Mouse (Mus musculus): ENCODE results near the gene 9130230L23Rik. TPM values are rescaled to one million over a fixed set of nuclear protein-coding genes. Genes with fewer than 3 reads are reported as not detected.

9130230L23Rik gene
- total and polyA plus RNA-seq, 3 experiments, result 0.20 to 0.30 TPM; not detected in 1

- in situ Hi-C loops (cut with MboI; ENCODE audit: low pct_ligation_motif_present, low pct_unique_long_range_greater_than_20kb, low sequenced_read_pairs) (loop anchor here (25.0 kb wide), 1 partner anchor 283 kb away; no protein-coding TSS in a partner anchor), dilution Hi-C loops (cut with MboI; ENCODE audit: extremely low pct_ligation_motif_present, extremely low pct_unique_long_range_greater_than_20kb, low sequenced_read_pairs) (no loop called here)
- no peak overlapping the region for H3K27ac ChIP-seq (ENCODE audit: insufficient read depth, low read depth)
- H3K79me2 ChIP-seq (replicated peaks; ENCODE audit: control insufficient read depth, extremely low read depth, insufficient read depth, poor library complexity, severe bottlenecking), result no peaks in the 10 kb centered on the region
- H3K4me3 ChIP-seq (replicated peaks in 1 of 3; ENCODE audit: low read depth in 2 of 3, low read length in 2 of 3, poor library complexity in 1 of 3), result no peak overlapping the region
- H3K9me3 ChIP-seq (replicated peaks; ENCODE audit: low read length), result no peaks in the 10 kb centered on the region
- no peak for DNase-seq (ENCODE audit: extremely low read depth)
- no peak overlapping the region for H3K9ac ChIP-seq (ENCODE audit: insufficient read depth, low read depth)
- H3K27me3 ChIP-seq (replicated peaks), result no peaks in the 10 kb centered on the region
- no peak for TF ChIP-seq RCOR1 (conservative IDR thresholded peaks at IDR 0.05; ENCODE audit: low read depth, low read length)
- TF ChIP-seq BHLHE40 (IDR thresholded peaks at IDR 0.05; ENCODE audit: low read depth, low read length), result no peak
- TF ChIP-seq ZNF384 (IDR thresholded peaks at IDR 0.05; ENCODE audit: low read depth, low read length), result peak; percentile 74
- peaks cover 0 to 30% of the 10 kb centered on the region in 2 experiments; a peak in 2 of 4 replicates for H3K4me1 ChIP-seq (ENCODE audit: control insufficient read depth in 1 of 2, insufficient read depth in 2 of 2)
- H3K4me2 ChIP-seq (ENCODE audit: insufficient read depth, low read depth, poor library complexity, severe bottlenecking), result no peak overlapping the region
- H3K36me3 ChIP-seq (replicated peaks in 1 of 2; ENCODE audit: control insufficient read depth in 1 of 2, insufficient read depth in 1 of 2, low read length in 1 of 2), result no peaks in the 10 kb centered on the region
Observed at GRCm38 (mm10) chr5:65954130-65955080, 49.7 kb downstream of the 9130230L23Rik start.

- dilution Hi-C loops (cut with MboI; ENCODE audit: extremely low pct_ligation_motif_present, extremely low pct_unique_long_range_greater_than_20kb, low sequenced_read_pairs) (no loop called here), in situ Hi-C loops (cut with MboI; ENCODE audit: low pct_ligation_motif_present, low pct_unique_long_range_greater_than_20kb, low sequenced_read_pairs) (loop anchor here (25.0 kb wide), 1 partner anchor 286 kb away; no protein-coding TSS in a partner anchor)
- TF ChIP-seq CTCF (conservative IDR thresholded peaks at IDR 0.05 in 1 of 2, IDR thresholded peaks at IDR 0.05 in 1 of 2; ENCODE audit: low read depth in 2 of 2, low read length in 2 of 2), result peak; percentile 58 to 64; a peak in 3 of 4 replicates
- peak; percentile 34 for TF ChIP-seq RAD21 (IDR thresholded peaks at IDR 0.05; ENCODE audit: low read depth, low read length)
- no peak for TF ChIP-seq E2F4 (IDR thresholded peaks at IDR 0.05; ENCODE audit: insufficient replicate concordance, low read depth, low read length)
- H3K36me3 ChIP-seq (replicated peaks in 1 of 2; ENCODE audit: control insufficient read depth in 1 of 2, insufficient read depth in 1 of 2, low read length in 1 of 2), result no peaks in the 10 kb centered on the region
- no peak overlapping the region for H3K4me2 ChIP-seq (ENCODE audit: insufficient read depth, low read depth, poor library complexity, severe bottlenecking)
- H3K27ac ChIP-seq (ENCODE audit: insufficient read depth, low read depth), result no peak overlapping the region
- no peak overlapping the region for H3K9ac ChIP-seq (ENCODE audit: insufficient read depth, low read depth)
- no peak overlapping the region for H3K4me3 ChIP-seq (replicated peaks in 1 of 3; ENCODE audit: low read depth in 2 of 3, low read length in 2 of 3, poor library complexity in 1 of 3)
- H3K9me3 ChIP-seq (replicated peaks; ENCODE audit: low read length), result no peaks in the 10 kb centered on the region
- no peaks in the 10 kb centered on the region for H3K27me3 ChIP-seq (replicated peaks)
- H3K79me2 ChIP-seq (replicated peaks; ENCODE audit: control insufficient read depth, extremely low read depth, insufficient read depth, poor library complexity, severe bottlenecking), result no peaks in the 10 kb centered on the region
- peak; percentile 36 for DNase-seq (ENCODE audit: extremely low read depth)
- H3K4me1 ChIP-seq (ENCODE audit: control insufficient read depth in 1 of 2, insufficient read depth in 2 of 2), result peaks cover 0 to 30% of the 10 kb centered on the region in 2 experiments; a peak in 2 of 4 replicates
Observed at GRCm38 (mm10) chr5:65951513-65951909, 52.6 kb downstream of the 9130230L23Rik start.

GRCm38 (mm10) chr5:65950679-65951512, 53.2 kb downstream of the 9130230L23Rik start:
- H3K4me3 ChIP-seq (replicated peaks in 1 of 3; ENCODE audit: low read depth in 2 of 3, low read length in 2 of 3, poor library complexity in 1 of 3), result no peak overlapping the region

More at GRCm38 (mm10) chr5:65950679-65951512, 53.2 kb downstream of the 9130230L23Rik start:
- Histone ChIP-seq H3K79me2 (replicated peaks; ENCODE audit: control insufficient read depth, extremely low read depth, insufficient read depth, poor library complexity, severe bottlenecking) (no peaks in the 10 kb centered on the region), H3K9ac (ENCODE audit: insufficient read depth, low read depth) (no peak overlapping the region), H3K4me1 (ENCODE audit: control insufficient read depth in 1 of 2, insufficient read depth in 2 of 2) (peaks cover 0 to 24% of the 10 kb centered on the region in 2 experiments; a peak in 2 of 4 replicates), H3K36me3 (replicated peaks in 1 of 2; ENCODE audit: control insufficient read depth in 1 of 2, insufficient read depth in 1 of 2, low read length in 1 of 2) (no peaks in the 10 kb centered on the region), H3K27ac (ENCODE audit: insufficient read depth, low read depth) (no peak overlapping the region), H3K4me2 (ENCODE audit: insufficient read depth, low read depth, poor library complexity, severe bottlenecking) (no peak overlapping the region), H3K9me3 (replicated peaks; ENCODE audit: low read length) (no peaks in the 10 kb centered on the region), H3K27me3 (replicated peaks) (no peaks in the 10 kb centered on the region)
- DNase-seq (ENCODE audit: extremely low read depth), result no peak
- TF ChIP-seq EP300 (IDR thresholded peaks at IDR 0.05; ENCODE audit: low read length), result no peak
- TF ChIP-seq CTCF (conservative IDR thresholded peaks at IDR 0.05 in 1 of 2, IDR thresholded peaks at IDR 0.05 in 1 of 2; ENCODE audit: low read depth in 2 of 2, low read length in 2 of 2), result 0 out of 4 replicates have a peak, but pooled peaks of 1 of the 2 experiments have one; percentile 0
- TF ChIP-seq SIN3A (IDR thresholded peaks at IDR 0.05; ENCODE audit: low read length), result peak; percentile 47; the same call in 1 of the 2 replicates
- TF ChIP-seq CHD2 (IDR thresholded peaks at IDR 0.05; ENCODE audit: low read length), result 0 out of 2 replicates have a peak, but pooled peaks have one; percentile 14
- dilution Hi-C loops (cut with MboI; ENCODE audit: extremely low pct_ligation_motif_present, extremely low pct_unique_long_range_greater_than_20kb, low sequenced_read_pairs) (no loop called here), in situ Hi-C loops (cut with MboI; ENCODE audit: low pct_ligation_motif_present, low pct_unique_long_range_greater_than_20kb, low sequenced_read_pairs) (loop anchor here (25.0 kb wide), 1 partner anchor 286 kb away; no protein-coding TSS in a partner anchor)
